Mouse (Mus musculus): ENCODE measurements around the gene Efemp1. TPM values are rescaled to one million over a fixed set of nuclear protein-coding genes. Genes with fewer than 3 reads are reported as not detected.

Efemp1 gene
- 25.0 TPM for polyA plus RNA-seq (2014; fragmentation: Illumina TruSeq; extraction: RNeasy Lipid Tissue Mini Kit (QIAGEN cat#74804); ENCODE audit: low read depth, low replicate concordance)

DNA sequence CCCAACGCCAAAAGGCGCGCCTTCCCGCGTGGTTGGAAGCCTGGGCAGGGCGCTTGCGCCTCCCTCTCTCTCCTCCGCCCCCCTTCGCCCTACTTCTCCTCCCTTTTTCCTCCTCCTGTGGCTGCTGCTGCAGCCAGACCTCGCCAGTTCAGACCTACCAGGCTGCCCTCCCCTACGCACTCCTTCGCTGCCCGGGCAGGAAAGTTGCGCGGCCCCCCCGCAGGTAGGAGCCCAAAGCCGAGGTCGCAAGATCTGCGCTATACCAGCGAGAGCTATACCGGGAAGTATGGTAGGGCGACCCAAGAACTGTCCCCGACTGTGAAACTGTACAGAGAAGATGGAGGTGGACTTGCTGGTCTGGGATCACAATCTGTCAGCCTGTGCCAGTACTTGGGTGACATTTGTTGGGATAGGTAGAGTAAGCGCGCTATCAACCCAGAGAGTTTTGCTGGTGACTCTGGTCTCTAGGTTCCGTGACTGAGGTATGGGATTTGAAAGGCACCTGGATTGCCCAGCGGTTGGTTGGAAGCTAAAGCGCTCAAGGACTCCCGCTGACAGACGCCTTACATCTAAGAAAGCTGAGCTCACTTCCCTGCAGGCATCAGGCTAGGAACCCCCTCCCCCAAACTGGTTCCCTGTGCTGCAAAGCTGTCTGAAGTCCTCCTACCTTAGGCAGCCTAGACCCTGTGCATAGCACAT lies at the start of gene Efemp1:
TSS of gene Efemp1 (plus strand) at position 103 of the 699 bp plus-strand sequence.

Data from heart, adult 10 weeks (tissue).